Mouse (Mus musculus) layer of hippocampus, adult 11-12 months (tissue): ENCODE measurements around the gene Rec8.

Experiments
- DNase-seq: peaks from one replicate; pipeline ENCODE4 v3.0.0; 2022; ENCODE audit warnings: low spot score

Gene Rec8

DNA sequence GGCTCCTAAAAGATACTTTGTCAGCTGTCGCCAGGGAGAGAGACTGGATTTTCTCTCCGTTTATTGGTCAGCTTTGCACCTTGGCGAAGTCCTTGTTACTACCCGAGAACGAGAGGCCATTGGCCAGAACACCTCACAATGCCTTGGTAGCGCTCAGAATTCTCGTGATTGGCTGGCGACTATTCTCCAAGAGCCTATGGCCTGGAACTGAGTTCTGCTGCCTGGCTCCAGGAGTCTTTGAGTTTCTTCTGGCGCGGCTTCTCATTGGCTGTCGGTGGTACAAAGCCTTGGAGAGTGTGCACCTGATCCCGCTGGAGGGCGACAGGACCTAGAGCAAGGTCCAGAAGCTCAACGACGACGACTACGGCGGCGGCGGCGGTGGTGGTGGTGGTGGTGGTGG is at the start of gene Rec8:
Rec8 (plus strand) TSS at position 216 of the 400 bp plus-strand sequence.
- DNase-seq = no peak

DNA sequence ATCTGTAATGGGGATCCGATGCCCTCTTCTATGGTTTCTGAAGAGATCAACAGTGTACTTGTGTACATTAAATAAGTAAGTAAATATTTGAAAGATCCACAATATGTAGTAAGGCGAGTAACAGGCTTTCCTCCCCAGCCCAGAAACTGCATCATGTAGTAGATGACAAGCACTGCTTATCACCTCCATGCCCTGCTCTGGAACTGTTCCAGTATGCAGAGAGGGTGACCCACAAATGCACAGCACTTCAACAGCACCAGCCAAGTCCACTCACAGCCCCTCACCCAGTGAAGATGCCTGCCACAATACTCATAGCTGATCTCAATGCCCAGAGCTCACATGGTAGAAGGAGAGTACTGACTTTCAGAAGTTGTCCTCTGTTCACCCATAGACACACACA is 47.2 kb upstream of the Rec8 start:
- no peak for DNase-seq

DNA sequence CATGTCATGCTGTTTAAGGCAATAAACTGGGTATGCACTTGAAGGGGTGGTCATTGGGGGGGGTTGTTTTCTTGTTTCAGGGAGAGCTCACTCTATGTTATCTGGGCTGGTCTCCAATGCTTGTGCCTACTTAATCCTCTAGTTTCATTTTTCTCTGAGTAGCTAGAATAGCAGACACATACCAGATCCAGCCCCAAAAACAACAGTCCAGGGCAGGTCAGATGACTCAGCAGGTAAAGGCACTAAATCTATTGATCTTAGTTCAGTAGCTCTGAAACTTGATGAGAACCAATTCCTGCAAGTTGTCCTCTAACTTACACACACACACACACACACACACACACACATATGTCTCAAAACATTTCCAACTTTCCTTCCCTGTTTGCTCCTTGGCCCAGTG is 46.1 kb upstream of the Rec8 start:
- DNase-seq = no peak

DNA sequence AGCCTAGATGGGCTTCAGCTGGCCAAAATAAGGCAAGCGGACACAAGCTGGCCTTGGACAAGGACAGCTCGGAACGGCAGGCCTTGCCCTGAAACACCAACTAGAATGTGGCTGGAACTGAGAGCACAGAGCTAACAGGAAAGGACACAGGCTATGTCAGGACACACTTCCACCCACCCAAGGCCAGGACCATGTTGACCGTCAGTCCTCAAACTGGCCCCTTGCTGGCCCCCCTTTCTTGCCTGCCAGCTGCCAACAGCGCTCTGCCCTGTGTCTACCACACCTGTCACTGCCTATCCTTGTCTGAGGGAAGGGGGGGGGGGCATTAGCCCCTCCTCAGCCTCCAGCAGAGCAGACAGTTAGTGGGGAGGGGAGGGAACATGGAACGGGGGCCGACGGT is 42.5 kb upstream of the Rec8 start, which contains the start of gene Fitm1:
Fitm1 (plus strand) TSS at position 316 of the 400 bp plus-strand sequence.
- no peak for DNase-seq

DNA sequence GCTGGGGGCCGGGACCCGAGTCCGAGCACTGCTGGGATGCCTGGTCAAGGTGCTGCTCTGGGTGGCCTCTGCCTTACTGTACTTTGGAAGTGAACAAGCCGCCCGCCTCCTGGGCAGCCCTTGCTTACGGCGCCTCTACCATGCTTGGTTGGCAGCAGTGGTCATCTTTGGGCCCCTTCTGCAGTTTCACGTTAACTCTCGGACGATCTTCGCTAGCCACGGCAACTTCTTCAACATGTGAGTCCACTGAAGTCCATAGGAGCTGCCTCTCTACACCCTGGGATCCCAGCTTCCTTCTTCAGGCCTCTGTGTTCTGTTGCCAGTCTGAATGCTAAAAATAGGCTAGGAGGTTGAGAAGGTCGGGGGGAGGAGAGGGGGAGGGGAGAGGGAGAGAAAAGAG is 42.1 kb upstream of the Rec8 start:
- DNase-seq = no peak

DNA sequence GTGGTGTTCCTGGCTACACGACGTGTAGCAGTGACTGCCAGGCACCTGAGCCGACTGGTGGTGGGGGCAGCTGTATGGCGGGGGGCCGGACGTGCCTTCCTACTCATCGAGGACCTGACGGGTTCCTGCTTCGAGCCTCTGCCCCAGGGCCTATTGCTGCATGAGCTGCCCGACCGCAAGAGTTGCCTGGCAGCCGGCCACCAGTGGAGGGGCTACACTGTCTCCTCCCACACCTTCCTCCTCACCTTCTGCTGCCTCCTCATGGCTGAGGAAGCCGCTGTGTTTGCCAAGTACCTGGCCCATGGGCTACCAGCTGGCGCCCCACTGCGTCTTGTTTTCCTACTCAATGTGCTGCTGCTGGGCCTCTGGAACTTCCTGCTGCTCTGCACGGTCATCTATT is 41.5 kb upstream of the Rec8 start:
- DNase-seq = peak; percentile 55

DNA sequence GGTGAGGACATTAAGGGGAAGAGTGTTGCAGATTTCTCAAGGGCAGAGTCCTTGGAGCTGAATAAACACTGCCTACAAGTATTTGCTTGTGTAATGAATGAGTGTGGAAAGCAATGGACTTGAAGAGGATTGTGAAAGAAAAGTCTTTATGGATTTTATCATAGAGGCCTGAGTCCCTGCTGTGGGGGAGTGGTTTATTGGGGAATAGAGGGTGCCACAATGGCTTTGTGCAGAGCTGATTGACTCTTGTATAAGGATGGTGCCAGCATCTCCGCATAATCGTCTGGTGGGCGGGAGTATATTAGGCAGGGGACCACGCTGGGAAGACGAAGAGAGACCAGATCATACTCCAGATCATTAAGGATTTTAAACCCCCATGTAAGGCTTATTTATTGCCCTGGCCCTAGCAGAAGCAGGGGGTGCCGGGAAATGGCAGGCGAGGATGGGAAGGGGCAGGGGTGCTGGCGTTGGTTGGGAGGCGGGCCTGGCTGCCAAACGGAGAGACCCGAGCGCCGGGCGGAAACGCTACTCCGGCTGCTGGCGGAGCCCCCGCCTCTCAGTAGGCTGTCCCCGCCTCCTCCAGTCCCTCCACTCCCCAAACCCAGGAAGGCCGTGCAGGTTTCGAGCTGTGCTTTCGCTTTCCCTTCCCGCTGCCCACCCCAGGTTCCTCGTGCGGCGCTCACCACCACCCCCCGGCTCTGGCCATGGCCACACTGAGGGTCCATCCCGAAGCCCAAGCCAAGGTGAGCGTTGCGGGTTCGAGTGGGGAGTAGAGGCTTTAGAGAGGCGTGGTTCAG is 39.8 kb upstream of the Rec8 start, which contains the start of gene Psme1:
Psme1 (plus strand) TSS at position 253 of the 797 bp plus-strand sequence.
- peak; percentile 69 for DNase-seq

DNA sequence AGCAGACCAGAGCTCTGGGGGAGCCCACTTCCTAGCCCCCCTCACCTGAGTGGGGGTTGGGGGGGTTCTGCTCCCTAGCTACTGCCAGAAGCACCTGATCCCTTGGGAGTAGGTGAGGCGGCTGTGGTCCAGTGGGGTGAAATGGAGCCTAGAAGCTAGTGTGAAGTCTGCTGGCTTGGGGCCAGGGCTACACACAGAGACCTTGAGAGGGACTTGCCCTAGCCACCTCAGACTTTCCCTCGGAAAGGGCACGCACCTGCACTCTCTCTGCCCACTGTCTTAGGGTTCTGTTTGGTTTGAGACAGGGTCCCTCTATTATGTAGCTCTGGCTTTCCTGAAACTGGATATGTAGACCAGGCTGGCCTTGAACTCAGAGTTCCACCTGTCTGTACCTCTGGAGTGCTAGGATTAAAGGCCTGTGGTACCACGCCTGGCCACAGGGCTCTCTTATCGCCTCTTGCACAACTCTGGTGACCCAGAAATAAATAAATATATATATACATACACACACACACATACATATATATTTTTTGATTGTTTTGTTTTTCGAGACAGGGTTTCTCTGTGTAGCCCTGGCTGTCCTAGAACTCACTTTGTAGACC is 39.1 kb upstream of the Rec8 start:
- DNase-seq = peak; percentile 65

DNA sequence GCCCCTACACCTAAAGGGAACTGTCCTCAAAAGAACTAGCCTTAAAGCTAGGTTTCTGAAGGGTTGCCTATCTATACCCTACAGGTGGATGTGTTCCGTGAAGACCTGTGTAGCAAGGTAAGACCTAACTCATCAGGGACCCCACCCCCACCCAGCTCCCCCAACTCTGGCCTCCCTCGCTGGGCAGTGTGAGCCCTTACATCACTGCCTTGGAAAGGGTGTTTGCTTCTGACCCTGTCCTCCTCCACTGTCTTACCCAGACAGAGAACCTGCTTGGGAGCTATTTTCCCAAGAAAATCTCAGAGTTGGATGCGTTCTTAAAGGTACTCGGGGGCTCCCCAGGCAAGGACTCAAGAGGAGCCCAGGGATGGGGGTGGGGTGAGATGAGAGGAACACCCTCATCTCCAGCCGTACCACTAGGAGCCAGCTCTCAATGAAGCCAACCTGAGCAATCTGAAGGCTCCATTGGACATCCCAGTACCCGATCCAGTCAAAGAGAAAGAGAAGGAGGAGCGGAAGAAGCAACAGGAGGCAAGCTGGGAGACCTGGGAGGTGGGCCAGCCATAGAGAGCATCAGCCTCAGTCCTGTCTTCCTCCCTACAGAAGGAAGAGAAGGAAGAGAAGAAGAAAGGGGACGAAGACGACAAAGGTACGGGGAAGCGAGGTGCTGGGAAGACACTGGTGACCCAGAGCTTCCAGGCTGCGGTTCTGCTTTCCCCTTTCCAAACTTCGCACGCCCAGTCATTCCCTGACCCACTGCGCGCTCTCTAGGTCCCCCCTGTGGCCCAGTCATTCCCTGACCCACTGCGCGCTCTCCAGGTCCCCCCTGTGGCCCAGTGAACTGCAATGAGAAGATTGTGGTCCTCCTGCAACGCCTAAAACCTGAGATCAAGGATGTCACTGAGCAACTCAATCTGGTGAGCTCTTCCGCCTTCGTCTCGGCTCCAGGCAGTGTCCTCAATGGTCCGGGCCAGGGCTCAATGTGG is 38.0 kb upstream of the Rec8 start:
- no peak for DNase-seq

DNA sequence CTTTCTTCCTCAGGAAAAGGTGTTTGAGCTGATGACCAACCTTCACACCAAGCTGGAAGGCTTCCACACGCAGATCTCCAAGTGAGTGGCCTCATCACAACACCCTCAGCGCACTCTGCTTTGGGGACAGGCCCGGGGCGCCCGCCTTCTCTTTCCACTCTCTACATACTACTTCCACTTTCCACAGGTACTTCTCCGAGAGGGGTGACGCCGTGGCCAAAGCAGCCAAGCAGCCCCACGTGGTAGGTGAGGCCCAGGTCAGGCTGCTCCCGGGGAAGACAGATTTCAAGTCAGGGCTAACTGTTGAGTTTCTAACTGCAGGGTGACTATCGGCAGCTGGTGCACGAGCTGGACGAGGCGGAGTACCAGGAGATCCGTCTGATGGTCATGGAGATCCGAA is 37.1 kb upstream of the Rec8 start:
- DNase-seq = no peak

DNA sequence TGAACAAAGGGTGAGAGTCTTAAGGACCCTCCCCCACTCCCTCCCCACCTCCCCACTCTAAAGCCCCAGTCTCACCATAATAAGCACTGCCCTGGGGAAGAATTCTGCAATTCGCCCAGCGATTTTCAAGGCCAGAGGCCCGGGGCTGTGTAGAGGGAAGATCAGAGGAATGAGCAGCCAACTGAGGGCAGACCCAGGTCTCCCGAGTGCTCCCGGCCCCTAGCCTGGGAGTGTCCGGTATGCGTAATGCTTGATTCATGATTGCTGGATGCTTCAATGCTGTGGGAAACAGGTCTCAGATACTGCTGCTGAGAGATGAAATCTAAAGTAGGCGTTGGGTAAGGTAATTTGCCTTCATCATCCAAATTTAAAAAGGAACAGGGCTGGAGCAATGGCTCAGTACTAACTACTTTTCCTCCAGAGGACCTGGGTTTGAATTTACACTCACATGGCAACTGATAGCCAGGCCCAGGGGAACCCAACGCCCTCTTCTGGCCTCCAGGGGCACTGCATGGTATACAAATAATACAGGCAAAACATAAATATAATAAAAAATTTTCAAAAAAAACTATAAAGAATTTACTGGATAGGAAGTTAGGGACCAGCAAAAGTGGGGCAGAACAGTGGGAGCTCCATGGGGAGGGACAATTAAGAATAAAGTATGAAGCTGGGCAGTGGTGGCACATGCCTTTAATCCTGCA is 35.7 kb upstream of the Rec8 start:
- no peak for DNase-seq

DNA sequence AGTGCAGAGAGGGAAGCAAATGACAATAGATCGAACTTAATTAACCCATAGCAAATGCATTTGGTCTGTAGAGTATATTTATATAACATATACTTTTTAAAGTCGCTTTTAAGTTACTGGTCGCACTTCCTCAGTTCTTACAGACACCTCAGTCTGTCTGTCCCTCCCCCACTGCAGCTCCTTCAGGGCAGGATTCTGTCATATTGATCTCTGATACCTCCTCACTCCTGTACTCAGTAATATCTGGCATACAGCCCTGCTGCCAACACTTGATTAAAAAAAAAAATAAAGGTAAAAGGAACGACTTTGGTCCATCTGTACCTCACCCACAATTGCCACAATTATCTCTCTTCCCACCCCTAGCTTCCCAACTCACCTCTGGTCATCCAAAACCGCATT is 33.5 kb upstream of the Rec8 start:
- DNase-seq = no peak

DNA sequence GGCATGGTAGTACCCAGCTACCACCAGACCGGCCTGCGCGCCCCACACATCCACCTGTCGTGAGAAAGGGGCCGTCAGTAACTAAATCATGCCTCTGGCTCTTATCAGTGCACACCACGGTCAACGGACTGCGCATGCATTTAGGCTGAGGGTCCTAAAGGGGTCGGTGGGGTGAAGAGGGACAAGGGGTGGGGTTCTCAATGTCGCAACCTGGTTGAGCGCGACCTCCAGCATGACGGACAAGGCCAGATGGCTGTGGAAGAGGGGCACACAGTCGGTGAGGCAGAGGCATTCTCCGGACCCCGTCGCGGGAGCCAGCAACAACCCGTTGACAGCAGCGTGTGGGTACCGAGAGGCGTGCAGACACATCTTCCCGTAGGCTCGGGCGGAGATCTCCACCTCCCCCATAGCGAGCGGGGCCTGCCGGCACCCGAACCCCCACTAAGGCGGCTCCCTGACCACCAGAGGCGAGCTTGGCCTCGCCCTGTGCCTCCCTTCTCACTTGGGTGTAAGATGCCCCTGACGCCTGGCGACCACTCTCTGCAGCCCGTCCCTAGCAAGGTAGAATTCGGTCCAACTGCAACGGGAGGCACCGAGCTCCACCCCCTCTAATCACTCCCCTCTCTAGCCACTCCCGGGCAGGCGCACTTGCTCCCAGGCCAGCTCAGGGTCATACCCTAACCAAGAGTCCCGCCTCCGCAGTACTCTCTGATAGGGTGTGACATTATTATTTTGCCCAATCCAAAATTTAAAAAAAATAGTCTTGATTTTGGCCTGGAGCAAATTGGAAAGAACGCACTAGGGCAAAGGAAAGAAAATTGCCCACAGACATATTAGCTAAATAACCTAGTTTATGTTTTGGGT is 32.9 kb upstream of the Rec8 start, which contains the start of gene Emc9:
Emc9 (minus strand) TSS at position 601 of the 864 bp plus-strand sequence.
- peak; percentile 68 for DNase-seq

DNA sequence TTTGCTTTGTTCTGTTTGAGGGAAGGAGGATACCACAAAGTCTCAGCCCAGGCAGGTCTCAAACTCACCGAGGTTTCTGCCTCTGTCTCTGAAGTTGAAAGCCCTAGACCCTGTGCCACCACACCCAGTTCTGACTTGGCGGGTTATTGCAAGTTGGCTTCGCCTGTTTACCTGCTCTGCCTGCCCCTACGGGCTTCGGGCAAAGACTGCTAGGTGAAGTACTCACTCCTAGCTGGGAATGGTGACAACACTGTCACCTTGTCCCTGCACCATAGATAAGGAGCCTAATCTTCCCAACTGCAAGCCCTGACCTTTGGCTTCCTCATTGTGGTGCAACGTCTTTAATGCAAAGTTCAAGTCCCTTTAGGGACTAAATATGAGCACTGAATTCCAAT is 32.3 kb upstream of the Rec8 start:
- no peak for DNase-seq

DNA sequence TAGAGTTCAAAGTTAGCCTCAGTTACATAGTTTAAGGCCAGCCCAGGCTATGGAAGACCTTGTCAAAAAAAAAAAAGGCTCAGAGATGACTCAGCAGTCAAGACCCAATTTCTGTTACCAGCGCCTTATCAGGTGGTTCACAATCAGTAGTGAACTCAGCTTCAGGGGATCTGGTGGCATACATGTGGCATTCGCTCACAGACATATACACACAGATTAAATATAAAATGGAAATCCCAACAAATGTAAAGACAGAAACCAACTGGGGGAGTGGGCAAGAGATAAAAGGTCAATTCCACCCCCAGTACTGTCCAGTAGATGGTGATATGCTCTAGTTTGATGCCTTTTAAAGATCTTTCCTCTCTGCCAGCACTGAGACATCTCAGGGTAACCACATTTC is 31.7 kb upstream of the Rec8 start:
- DNase-seq = no peak

DNA sequence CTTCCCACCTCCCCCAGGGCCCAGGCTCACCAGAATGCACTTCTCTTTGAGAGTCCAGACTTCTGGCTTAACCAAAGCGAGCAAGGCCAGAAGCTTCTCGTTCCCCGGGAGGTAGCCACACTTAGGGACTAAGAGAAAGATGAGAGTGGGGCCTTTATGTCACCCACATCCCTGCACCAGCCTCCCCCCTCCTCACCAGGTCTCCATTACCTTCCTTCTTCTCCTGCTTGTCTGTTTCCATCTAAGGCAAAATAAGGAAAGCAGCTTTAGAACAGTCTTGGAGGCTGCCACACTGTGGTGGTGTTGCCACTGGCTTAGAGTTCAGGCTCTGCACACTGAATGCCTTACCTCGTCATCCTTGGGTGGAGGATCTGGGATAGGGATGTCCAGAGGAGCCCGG is 28.6 kb upstream of the Rec8 start:
- no peak for DNase-seq

DNA sequence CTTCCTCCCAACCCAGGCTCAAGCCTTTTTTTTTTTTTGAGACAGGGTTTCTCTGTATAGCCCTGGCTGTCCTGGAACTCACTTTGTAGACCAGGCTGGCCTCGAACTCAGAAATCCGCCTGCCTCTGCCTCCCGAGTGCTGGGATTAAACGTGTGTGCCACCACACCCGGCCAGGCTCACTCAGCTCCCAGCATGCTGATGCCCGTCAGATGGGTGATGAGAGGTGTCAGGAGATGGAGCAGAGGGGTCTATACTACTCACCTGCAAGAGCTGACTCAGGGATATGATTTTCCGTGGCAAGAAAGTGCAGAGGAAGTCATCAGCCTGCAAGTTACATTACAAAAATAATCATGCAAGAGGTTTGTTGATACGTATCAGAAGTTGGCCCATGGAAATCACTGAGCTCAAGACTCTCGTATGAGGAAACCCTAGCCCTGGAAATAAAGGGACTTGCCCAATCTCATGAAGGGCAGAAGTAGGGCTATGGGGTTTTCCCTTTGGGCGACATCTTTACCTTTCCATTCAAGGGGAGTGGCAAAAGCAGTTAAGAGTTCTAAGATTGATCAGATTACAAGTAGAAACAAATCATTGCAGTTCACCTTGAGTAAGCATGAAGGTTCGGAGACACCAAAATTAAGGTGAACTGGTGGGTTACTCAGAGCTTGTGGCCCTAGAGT is 27.9 kb upstream of the Rec8 start:
- DNase-seq = no peak

DNA sequence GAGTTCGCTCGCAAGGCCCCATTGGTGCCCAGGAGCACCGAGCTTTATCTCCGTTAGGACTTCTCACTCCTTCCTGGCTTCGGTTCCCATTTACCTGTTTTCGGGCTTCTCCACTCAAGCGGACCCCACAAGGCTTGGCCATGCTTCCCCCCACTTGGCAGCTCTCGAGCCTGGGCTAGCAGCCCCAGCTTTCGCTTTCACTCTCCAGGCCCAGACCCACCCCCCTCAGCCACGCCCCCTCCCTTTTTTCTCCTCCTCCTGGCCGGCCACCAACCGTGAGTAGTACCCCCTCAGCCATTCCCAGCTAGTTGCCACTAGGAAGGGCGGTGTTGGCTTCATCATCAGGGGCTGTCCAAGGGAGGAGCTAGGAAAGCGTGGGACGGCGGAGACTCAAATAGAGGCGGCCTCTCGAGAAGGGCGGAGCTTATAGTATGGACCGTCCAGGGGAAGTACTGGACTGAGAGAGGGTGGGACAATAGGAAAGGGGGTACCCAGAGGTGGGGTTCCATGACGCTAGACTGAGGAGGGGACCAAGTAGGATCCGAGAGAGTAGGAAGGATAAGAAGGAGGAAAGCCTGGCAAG is 27.0 kb upstream of the Rec8 start, which contains the start of gene Psme2:
Psme2 (minus strand) TSS at position 366 of the 583 bp plus-strand sequence.
- peak; percentile 95 for DNase-seq

DNA sequence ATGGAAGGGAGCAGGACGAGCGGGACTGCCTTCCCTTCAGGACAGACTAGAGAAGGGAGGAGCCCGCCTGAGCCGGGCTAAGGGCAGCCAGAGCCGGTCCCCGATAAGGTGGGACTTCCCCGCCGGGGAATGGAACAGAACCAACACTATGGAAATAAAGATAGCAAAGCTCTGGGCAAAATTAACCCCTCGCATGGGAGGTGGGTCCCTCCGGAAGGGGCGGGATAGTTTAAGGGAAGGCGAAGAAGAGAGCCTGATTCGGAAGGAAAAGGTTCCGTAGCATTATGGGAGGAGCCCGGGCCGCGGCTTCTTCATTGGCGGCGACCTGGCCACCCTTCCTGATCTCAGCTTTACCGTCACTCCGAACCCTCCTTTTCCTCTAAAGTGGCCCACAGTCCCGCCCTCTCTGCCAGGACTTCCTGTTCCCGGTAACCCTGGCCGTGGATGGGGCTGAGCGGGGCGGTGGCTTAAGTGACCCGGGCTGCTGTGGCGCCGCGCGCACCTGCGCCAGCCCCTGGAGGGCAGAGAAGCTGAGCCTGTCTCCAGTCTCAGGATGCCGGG is 26.4 kb upstream of the Rec8 start, which contains the start of gene Rnf31:
Rnf31 (plus strand) TSS at position 378 of the 561 bp plus-strand sequence.
- peak; percentile 96 for DNase-seq
